Mouse (Mus musculus) heart, postnatal 0 days (tissue): ENCODE data around the gene Fgf22.

Experiments used
- CTCF ChIP-seq: IDR thresholded peaks from 2 replicates; pipeline ENCODE4 v1.5.1; 2016; ENCODE audit warnings: antibody characterized with exemption, control low read depth, low read depth
- EP300 ChIP-seq: IDR thresholded peaks from 2 replicates; pipeline ENCODE4 v1.6.1; 2016; ENCODE audit warnings: antibody characterized with exemption, low read depth

GRCm38 (mm10) chr10:79781139-79781538 is 26.3 kb downstream of the Fgf22 start:
- TF ChIP-seq EP300, result no peak
- no peak for TF ChIP-seq CTCF
